Mouse (Mus musculus): Measurements from ENCODE around the gene Mex3a. TPM values are rescaled to one million over a fixed set of nuclear protein-coding genes. Genes with fewer than 3 reads are reported as not detected.

Mex3a gene
- polyA plus RNA-seq, 1 experiment from 2014 or later: 9.9 TPM

GRCm38 (mm10) chr3:88499580-88499979 is 32.6 kb upstream of the Mex3a start:
- H3K9ac ChIP-seq: no peak overlapping the region
- H3K27me3 ChIP-seq (replicated peaks): no peaks in the 10 kb centered on the region
- H3K27ac ChIP-seq (replicated peaks): no peak overlapping the region
- no peak overlapping the region for H3K4me2 ChIP-seq
- 88% methylated on average over 4 of the region's 4 CpGs for WGBS
- H3K4me1 ChIP-seq: peaks cover 71% of the 10 kb centered on the region
- H3K9me3 ChIP-seq: no peaks in the 10 kb centered on the region
- peaks cover 26% of the 10 kb centered on the region for H3K36me3 ChIP-seq
- H3K4me3 ChIP-seq: no peak overlapping the region
- ATAC-seq (ENCODE audit: extremely low read depth, insufficient number of reproducible peaks, low FRiP score, low TSS enrichment): no peak

GRCm38 (mm10) chr3:88500087-88500486 is 32.1 kb upstream of the Mex3a start:
- WGBS: 76% methylated on average over 7 of the region's 7 CpGs
- H3K9ac ChIP-seq: no peak overlapping the region; the same call in 1 of the 2 replicates
- no peak overlapping the region for H3K27ac ChIP-seq (replicated peaks)
- no peak for ATAC-seq (ENCODE audit: extremely low read depth, insufficient number of reproducible peaks, low FRiP score, low TSS enrichment)
- H3K27me3 ChIP-seq (replicated peaks): no peaks in the 10 kb centered on the region
- peak overlapping the region; percentile 94; the same call in 1 of the 2 replicates for H3K4me3 ChIP-seq
- H3K9me3 ChIP-seq: no peaks in the 10 kb centered on the region
- peak overlapping the region; percentile 98 for H3K4me2 ChIP-seq
- peaks cover 66% of the 10 kb centered on the region for H3K4me1 ChIP-seq
- H3K36me3 ChIP-seq: peaks cover 26% of the 10 kb centered on the region

- peak overlapping the region; percentile 94 for H3K4me3 ChIP-seq
- peaks cover 64% of the 10 kb centered on the region for H3K4me1 ChIP-seq
- no peaks in the 10 kb centered on the region for H3K27me3 ChIP-seq (replicated peaks)
- H3K4me2 ChIP-seq: peak overlapping the region; percentile 98
- H3K9me3 ChIP-seq: no peaks in the 10 kb centered on the region
- peaks cover 26% of the 10 kb centered on the region for H3K36me3 ChIP-seq
- WGBS: 57% methylated on average over 4 of the region's 4 CpGs
- peak overlapping the region; percentile 97 for H3K9ac ChIP-seq
- H3K27ac ChIP-seq (replicated peaks): no peak overlapping the region
- no peak for ATAC-seq (ENCODE audit: extremely low read depth, insufficient number of reproducible peaks, low FRiP score, low TSS enrichment)
Measured at GRCm38 (mm10) chr3:88500655-88501365, 31.4 kb upstream of the Mex3a start.

GRCm38 (mm10) chr3:88501366-88502030 is 30.7 kb upstream of the Mex3a start:
- Histone ChIP-seq H3K4me3 (peak overlapping the region; percentile 94), H3K4me1 (peaks cover 58% of the 10 kb centered on the region), H3K9ac (peak overlapping the region; percentile 97), H3K4me2 (peak overlapping the region; percentile 98), H3K27me3 (replicated peaks) (no peaks in the 10 kb centered on the region), H3K36me3 (peaks cover 26% of the 10 kb centered on the region), H3K27ac (replicated peaks) (peak overlapping the region; percentile 92), H3K9me3 (no peaks in the 10 kb centered on the region)
- 58% methylated on average over 6 of the region's 6 CpGs for WGBS
- ATAC-seq (ENCODE audit: extremely low read depth, insufficient number of reproducible peaks, low FRiP score, low TSS enrichment): no peak

- H3K27me3 ChIP-seq (replicated peaks): no peaks in the 10 kb centered on the region
- H3K27ac ChIP-seq (replicated peaks): peak overlapping the region; percentile 92
- peak overlapping the region; percentile 98 for H3K4me2 ChIP-seq
- peaks cover 26% of the 10 kb centered on the region for H3K36me3 ChIP-seq
- peak overlapping the region; percentile 97 for H3K9ac ChIP-seq
- ATAC-seq (ENCODE audit: extremely low read depth, insufficient number of reproducible peaks, low FRiP score, low TSS enrichment): 0 out of 2 replicates have a peak, but pooled peaks have one; percentile 3
- peaks cover 54% of the 10 kb centered on the region for H3K4me1 ChIP-seq
- 9% methylated on average over 11 of the region's 11 CpGs for WGBS
- peak overlapping the region; percentile 94 for H3K4me3 ChIP-seq
- H3K9me3 ChIP-seq: no peaks in the 10 kb centered on the region
Measured at GRCm38 (mm10) chr3:88502031-88502571, 30.1 kb upstream of the Mex3a start.

- ATAC-seq (ENCODE audit: extremely low read depth, insufficient number of reproducible peaks, low FRiP score, low TSS enrichment): peak; percentile 80
- Histone ChIP-seq H3K4me3 (peak overlapping the region; percentile 94), H3K4me1 (peaks cover 47% of the 10 kb centered on the region), H3K36me3 (peaks cover 19% of the 10 kb centered on the region), H3K4me2 (peak overlapping the region; percentile 98), H3K27ac (replicated peaks) (peak overlapping the region; percentile 92), H3K9me3 (no peaks in the 10 kb centered on the region), H3K9ac (peak overlapping the region; percentile 97), H3K27me3 (replicated peaks) (no peaks in the 10 kb centered on the region)
- under 1% methylated on average over 55 of the region's 55 CpGs for WGBS
Measured at GRCm38 (mm10) chr3:88502641-88503504, 29.3 kb upstream of the Mex3a start.

GRCm38 (mm10) chr3:88503505-88503863 is 28.7 kb upstream of the Mex3a start:
- ATAC-seq (ENCODE audit: extremely low read depth, insufficient number of reproducible peaks, low FRiP score, low TSS enrichment): peak; percentile 51
- peaks cover 49% of the 10 kb centered on the region for H3K4me1 ChIP-seq
- H3K36me3 ChIP-seq: peaks cover 14% of the 10 kb centered on the region
- H3K27me3 ChIP-seq (replicated peaks): no peaks in the 10 kb centered on the region
- H3K4me2 ChIP-seq: peak overlapping the region; percentile 98
- peak overlapping the region; percentile 94 for H3K4me3 ChIP-seq
- no peaks in the 10 kb centered on the region for H3K9me3 ChIP-seq
- H3K27ac ChIP-seq (replicated peaks): peak overlapping the region; percentile 92
- 17% methylated on average over 4 of the region's 4 CpGs for WGBS
- peak overlapping the region; percentile 97 for H3K9ac ChIP-seq

- Histone ChIP-seq H3K4me2 (peak overlapping the region; percentile 98; the same call in 1 of the 2 replicates), H3K9me3 (no peaks in the 10 kb centered on the region), H3K27ac (replicated peaks) (peak overlapping the region; percentile 92), H3K9ac (peak overlapping the region; percentile 33; the same call in 1 of the 2 replicates), H3K4me1 (peaks cover 50% of the 10 kb centered on the region), H3K27me3 (replicated peaks) (no peaks in the 10 kb centered on the region), H3K4me3 (peak overlapping the region; percentile 94; the same call in 1 of the 2 replicates), H3K36me3 (peaks cover 9% of the 10 kb centered on the region)
- no peak for ATAC-seq (ENCODE audit: extremely low read depth, insufficient number of reproducible peaks, low FRiP score, low TSS enrichment)
- WGBS: 49% methylated on average over 8 of the region's 8 CpGs
Measured at GRCm38 (mm10) chr3:88503881-88504746, 28.1 kb upstream of the Mex3a start.

- Histone ChIP-seq H3K27ac (replicated peaks) (no peak overlapping the region), H3K36me3 (peaks cover 1% of the 10 kb centered on the region), H3K9me3 (no peaks in the 10 kb centered on the region), H3K4me1 (peaks cover 55% of the 10 kb centered on the region), H3K9ac (no peak overlapping the region), H3K4me2 (no peak overlapping the region), H3K27me3 (replicated peaks) (no peaks in the 10 kb centered on the region), H3K4me3 (no peak overlapping the region)
- ATAC-seq (ENCODE audit: extremely low read depth, insufficient number of reproducible peaks, low FRiP score, low TSS enrichment): no peak
- WGBS: 68% methylated on average over 6 of the region's 6 CpGs
Measured at GRCm38 (mm10) chr3:88505081-88505480, 27.1 kb upstream of the Mex3a start.

GRCm38 (mm10) chr3:88505765-88506164 is 26.4 kb upstream of the Mex3a start:
- 58% methylated on average over 7 of the region's 7 CpGs for WGBS
- Histone ChIP-seq H3K4me2 (no peak overlapping the region), H3K9me3 (no peaks in the 10 kb centered on the region), H3K4me1 (peaks cover 55% of the 10 kb centered on the region), H3K9ac (no peak overlapping the region), H3K36me3 (no peaks in the 10 kb centered on the region; the same call in 1 of the 2 replicates), H3K27ac (replicated peaks) (no peak overlapping the region), H3K4me3 (no peak overlapping the region), H3K27me3 (replicated peaks) (no peaks in the 10 kb centered on the region)
- no peak for ATAC-seq (ENCODE audit: extremely low read depth, insufficient number of reproducible peaks, low FRiP score, low TSS enrichment)
